Mouse (Mus musculus): ENCODE measurements at regions not wholly inside any gene's neighbourhood (a gene's known extent, or its start where the extent isn't known, plus 50 kb on each side); places are given as distances from the start of the nearest gene placed in this dataset.

DNA sequence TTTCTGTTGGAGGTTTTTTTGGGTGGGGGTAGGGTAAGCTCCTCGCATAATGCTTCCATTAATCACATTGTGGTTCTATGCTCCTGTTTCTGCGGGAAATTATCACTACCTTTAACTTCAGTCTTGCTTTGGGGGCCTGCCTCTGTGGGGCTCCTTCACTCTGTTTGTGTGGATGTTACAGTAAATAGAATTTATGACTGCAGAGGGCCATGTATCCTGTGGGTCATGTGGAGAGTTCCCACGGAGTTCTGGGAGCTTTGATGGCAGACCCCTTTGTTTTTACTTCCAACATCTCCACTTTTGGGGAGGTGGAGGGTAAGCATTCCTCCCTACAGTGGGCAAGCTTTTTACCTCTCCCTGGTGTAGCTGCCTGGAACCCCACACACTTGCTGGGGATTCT is 538.6 kb downstream of the Ptprc start:
- H3K36me3 ChIP-seq (replicated peaks; ENCODE audit: low read length) = no peaks in the 10 kb centered on the region
- no peaks in the 10 kb centered on the region for H3K4me1 ChIP-seq
- TF ChIP-seq GATA1 (IDR thresholded peaks at IDR 0.05; ENCODE audit: borderline replicate concordance, low read length) (no peak), FLI1 (IDR thresholded peaks at IDR 0.05; ENCODE audit: low read length) (no peak)
- H3K9me3 ChIP-seq = no peaks in the 10 kb centered on the region
- H3K27me3 ChIP-seq (replicated peaks) = no peaks in the 10 kb centered on the region
- no peak overlapping the region for H3K4me3 ChIP-seq (replicated peaks)

DNA sequence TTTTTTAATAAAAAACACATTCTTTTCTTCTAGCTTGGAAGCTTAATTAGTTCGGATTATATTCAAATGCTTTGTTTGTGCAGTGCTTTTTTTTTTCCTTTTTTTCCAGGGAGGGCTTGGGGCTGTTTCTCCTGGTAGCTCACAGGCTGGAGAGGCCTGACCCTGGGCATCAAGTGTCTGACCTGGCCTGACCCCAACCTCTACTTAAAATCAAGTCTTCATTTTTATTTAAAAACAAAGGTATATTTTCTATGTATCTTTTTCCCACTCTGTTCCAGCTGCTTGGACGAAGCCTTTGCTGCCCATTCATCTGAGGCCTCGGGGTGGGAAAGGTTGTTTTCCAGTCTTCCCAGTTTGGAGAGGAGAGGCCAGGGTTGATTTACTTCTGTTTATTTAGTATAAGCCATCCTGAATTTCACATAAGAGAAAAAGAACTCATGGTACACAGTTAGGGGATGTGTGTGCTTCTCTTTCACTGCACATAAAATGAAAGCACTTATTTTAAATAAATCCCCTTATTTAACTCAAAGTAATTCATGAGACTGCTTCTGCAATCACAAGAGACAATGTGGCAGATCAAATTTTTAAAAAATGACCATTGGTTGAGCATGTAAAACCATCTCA is 539.1 kb downstream of the Ptprc start:
- H3K27me3 ChIP-seq (replicated peaks) = no peaks in the 10 kb centered on the region
- H3K9me3 ChIP-seq = no peaks in the 10 kb centered on the region
- TF ChIP-seq FLI1 (IDR thresholded peaks at IDR 0.05; ENCODE audit: low read length) (no peak), GATA1 (IDR thresholded peaks at IDR 0.05; ENCODE audit: borderline replicate concordance, low read length) (no peak)
- H3K4me1 ChIP-seq = no peaks in the 10 kb centered on the region
- no peaks in the 10 kb centered on the region for H3K36me3 ChIP-seq (replicated peaks; ENCODE audit: low read length)
- no peak overlapping the region for H3K4me3 ChIP-seq (replicated peaks)

DNA sequence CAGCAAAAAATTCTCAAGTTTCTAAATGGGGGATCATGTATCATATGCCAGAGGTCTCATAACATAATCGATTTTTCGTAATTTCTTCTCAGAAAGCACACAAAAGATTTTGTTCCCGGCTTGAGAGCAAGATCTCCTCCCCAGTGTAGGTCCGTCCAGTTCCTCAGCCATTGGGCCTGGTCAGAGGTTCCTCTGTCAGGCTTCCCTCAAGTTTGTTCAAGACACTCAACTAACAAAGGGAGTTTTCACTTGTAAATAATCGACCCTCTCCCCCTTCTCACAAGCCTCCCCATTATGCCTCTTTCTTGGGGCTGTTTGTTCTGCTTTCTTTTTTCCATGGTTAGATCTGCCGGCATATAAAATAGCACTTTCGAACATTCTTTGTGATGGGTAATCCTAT is 539.7 kb downstream of the Ptprc start:
- Histone ChIP-seq H3K4me1 (no peaks in the 10 kb centered on the region), H3K9me3 (no peaks in the 10 kb centered on the region), H3K36me3 (replicated peaks; ENCODE audit: low read length) (no peaks in the 10 kb centered on the region), H3K4me3 (replicated peaks) (no peak overlapping the region), H3K27me3 (replicated peaks) (no peaks in the 10 kb centered on the region)
- TF ChIP-seq FLI1 (IDR thresholded peaks at IDR 0.05; ENCODE audit: low read length) (no peak), GATA1 (IDR thresholded peaks at IDR 0.05; ENCODE audit: borderline replicate concordance, low read length) (no peak)

DNA sequence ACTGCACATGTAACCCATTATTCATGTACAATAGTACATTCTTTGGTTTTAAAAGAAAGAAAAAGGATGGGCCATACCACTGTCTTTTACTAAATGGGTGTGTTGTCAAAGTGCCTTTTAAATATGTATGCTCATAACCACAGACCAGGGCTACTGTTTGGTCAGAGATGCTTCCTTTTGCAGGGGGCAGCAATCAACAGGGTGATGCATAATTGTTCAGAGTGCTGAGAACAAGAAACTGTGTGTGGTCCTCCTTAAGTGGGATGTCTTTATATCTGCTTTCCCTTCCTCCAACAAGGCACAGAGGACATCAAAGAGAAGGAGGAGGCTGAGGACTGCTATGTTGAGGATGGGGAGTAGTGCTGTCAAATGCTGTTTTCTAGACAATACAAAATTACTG is 544.0 kb downstream of the Ptprc start:
- H3K9me3 ChIP-seq = no peaks in the 10 kb centered on the region
- TF ChIP-seq GATA1 (IDR thresholded peaks at IDR 0.05; ENCODE audit: borderline replicate concordance, low read length) = no peak
- no peak for TF ChIP-seq FLI1 (IDR thresholded peaks at IDR 0.05; ENCODE audit: low read length)
- no peaks in the 10 kb centered on the region for H3K27me3 ChIP-seq (replicated peaks)
- no peaks in the 10 kb centered on the region for H3K4me1 ChIP-seq
- no peaks in the 10 kb centered on the region for H3K36me3 ChIP-seq (replicated peaks; ENCODE audit: low read length)
- H3K4me3 ChIP-seq (replicated peaks) = no peak overlapping the region

DNA sequence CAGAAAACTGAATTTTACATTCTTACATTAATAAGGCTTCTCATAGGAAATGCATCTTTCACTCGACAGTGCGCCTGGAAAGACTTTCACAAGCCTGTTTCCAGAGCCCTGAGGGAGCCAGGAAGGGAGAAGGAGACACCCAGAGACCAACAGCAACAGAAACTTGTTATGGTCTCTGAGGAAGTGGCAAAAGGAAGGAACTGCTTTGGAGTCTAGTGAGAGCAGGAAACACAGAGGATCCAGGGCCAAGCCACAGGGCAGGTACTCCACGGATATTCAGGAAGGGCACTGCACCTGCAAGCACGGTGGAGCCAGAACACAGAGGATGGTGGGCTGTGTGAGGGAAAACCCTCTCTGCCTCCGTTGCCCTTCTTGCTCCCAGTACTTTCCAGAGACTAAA is 554.8 kb downstream of the Ptprc start:
- Histone ChIP-seq H3K36me3 (replicated peaks; ENCODE audit: low read length) (no peaks in the 10 kb centered on the region), H3K4me3 (replicated peaks) (no peak overlapping the region), H3K27me3 (replicated peaks) (no peaks in the 10 kb centered on the region), H3K9me3 (no peaks in the 10 kb centered on the region), H3K4me1 (no peaks in the 10 kb centered on the region)
- TF ChIP-seq FLI1 (IDR thresholded peaks at IDR 0.05; ENCODE audit: low read length) (no peak), GATA1 (IDR thresholded peaks at IDR 0.05; ENCODE audit: borderline replicate concordance, low read length) (no peak)

DNA sequence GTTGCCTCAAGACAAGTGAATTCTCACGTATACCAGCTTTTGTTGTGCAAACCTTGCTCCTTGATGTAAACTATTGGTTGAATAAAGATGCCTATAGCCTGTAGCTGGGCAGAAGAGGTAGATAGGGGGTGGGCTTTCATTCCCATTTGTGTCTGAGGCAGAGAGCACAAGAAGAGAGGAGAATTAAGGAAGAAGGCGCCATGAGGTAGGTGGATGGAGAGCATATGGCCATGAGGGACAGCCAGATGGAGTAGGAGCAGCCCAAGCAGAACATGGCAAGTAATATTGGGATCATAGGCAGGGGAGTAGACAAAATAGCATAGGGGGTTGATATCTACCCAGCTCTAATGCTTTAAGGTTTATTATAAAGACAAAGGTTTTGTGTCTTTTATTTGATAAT is 557.3 kb downstream of the Ptprc start:
- Histone ChIP-seq H3K9me3 (no peaks in the 10 kb centered on the region), H3K36me3 (replicated peaks; ENCODE audit: low read length) (no peaks in the 10 kb centered on the region), H3K4me3 (replicated peaks) (no peak overlapping the region), H3K4me1 (no peaks in the 10 kb centered on the region), H3K27me3 (replicated peaks) (no peaks in the 10 kb centered on the region)
- no peak for TF ChIP-seq GATA1 (IDR thresholded peaks at IDR 0.05; ENCODE audit: borderline replicate concordance, low read length)
- TF ChIP-seq FLI1 (IDR thresholded peaks at IDR 0.05; ENCODE audit: low read length) = no peak

DNA sequence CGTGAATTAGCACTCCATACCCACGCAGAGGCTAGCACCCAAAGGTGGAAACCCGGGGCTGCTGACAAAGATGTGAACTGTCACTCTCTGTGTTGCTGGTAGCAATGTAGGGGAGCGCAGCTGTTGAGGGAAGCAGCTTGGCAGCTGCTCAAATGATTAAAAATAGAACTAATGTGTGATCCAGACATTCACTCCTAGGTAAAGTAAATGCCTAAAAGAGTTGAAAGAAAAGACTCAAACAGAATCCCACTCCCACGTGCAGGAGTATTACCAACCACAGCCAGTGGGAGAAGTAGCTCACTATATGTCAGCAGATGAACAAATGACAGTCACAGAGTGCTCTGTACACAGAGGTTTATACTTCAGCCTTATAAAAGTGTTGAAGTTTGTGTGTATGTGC is 558.0 kb downstream of the Ptprc start:
- no peak for TF ChIP-seq GATA1 (IDR thresholded peaks at IDR 0.05; ENCODE audit: borderline replicate concordance, low read length)
- TF ChIP-seq FLI1 (IDR thresholded peaks at IDR 0.05; ENCODE audit: low read length) = no peak
- Histone ChIP-seq H3K4me1 (no peaks in the 10 kb centered on the region), H3K4me3 (replicated peaks) (no peak overlapping the region), H3K9me3 (no peaks in the 10 kb centered on the region), H3K27me3 (replicated peaks) (no peaks in the 10 kb centered on the region), H3K36me3 (replicated peaks; ENCODE audit: low read length) (no peaks in the 10 kb centered on the region)

DNA sequence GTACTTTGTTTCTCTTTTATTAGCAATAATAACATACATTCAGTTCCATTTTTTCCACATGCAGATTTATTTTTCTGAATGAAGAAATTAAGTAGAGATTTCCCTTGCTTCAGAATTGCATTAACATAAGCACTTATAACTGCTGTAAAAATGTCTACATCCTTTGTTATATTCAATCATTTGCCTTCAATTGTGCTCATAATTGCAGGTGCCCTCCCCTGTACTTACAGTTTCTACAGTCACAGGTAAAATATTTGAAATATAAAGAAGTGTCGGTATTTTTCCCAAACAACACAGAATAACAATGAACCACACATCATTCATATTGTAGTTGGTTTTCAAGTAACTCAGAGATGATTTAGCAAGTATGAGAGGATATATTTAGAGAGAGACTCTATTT is 568.8 kb downstream of the Ptprc start:
- no peaks in the 10 kb centered on the region for H3K9me3 ChIP-seq
- no peaks in the 10 kb centered on the region for H3K4me1 ChIP-seq
- no peaks in the 10 kb centered on the region for H3K27me3 ChIP-seq (replicated peaks)
- H3K4me3 ChIP-seq (replicated peaks) = no peak overlapping the region
- no peaks in the 10 kb centered on the region for H3K36me3 ChIP-seq (replicated peaks; ENCODE audit: low read length)
- TF ChIP-seq FLI1 (IDR thresholded peaks at IDR 0.05; ENCODE audit: low read length) = no peak
- no peak for TF ChIP-seq GATA1 (IDR thresholded peaks at IDR 0.05; ENCODE audit: borderline replicate concordance, low read length)

DNA sequence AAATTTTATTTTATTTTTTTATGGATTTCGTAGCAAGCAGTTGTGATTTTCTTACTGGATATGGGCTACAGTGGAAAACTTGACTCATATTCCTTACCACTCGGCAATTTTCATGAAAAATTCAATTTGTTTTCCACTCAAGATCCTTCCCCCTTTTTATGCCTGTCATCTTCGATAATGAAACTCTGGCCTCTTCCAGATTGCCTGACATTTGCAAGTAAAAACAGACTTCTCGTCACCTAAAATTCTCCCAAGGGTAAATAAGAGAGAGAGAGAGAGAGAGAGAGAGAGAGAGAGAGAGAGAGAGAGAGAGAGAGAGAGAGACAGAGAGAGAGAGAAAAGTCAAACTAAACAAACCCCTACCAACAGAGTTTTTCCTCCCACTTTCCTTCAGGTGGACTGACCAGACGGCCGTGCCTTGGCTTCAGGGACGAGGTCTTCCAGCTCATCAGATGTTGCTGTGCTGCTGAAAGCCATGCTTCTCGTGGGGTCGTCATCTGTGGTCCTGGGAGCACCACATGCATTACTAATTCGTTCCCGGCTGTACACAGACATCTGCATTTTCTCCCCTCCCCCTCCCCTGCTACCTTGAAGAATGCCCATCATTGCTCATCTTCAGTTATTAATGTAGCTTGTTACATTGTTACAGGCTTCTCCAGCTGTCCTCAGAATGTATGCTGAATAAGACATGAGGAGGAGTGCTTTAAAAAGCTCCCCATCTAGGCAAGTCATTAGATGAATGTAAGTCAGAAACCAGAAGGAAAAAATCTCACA is 569.4 kb downstream of the Ptprc start:
- H3K36me3 ChIP-seq (replicated peaks; ENCODE audit: low read length) = no peaks in the 10 kb centered on the region
- H3K4me1 ChIP-seq = no peaks in the 10 kb centered on the region
- H3K4me3 ChIP-seq (replicated peaks) = no peak overlapping the region
- TF ChIP-seq FLI1 (IDR thresholded peaks at IDR 0.05; ENCODE audit: low read length) = no peak
- no peak for TF ChIP-seq GATA1 (IDR thresholded peaks at IDR 0.05; ENCODE audit: borderline replicate concordance, low read length)
- H3K27me3 ChIP-seq (replicated peaks) = no peaks in the 10 kb centered on the region
- H3K9me3 ChIP-seq = no peaks in the 10 kb centered on the region

DNA sequence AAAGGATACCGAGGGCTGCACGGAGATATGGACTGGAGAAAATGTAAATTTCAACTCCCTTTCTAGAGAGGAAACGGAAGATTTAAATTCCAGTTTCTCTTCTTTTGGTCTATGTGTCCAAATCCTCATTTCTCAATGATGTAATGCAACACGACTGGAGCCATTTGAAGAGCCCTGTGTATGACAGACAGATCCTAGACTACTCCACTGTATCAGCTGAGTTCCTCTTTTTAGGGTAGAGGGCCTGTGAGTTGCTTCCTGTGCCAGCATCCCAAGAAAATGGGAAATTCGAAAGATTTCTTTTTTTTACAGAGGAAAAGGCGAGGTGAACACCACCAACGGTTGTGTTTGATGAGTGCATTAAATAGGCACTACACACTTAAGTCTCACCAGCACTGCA is 581.8 kb downstream of the Ptprc start:
- no peaks in the 10 kb centered on the region for H3K27me3 ChIP-seq (replicated peaks)
- no peaks in the 10 kb centered on the region for H3K36me3 ChIP-seq (replicated peaks; ENCODE audit: low read length)
- no peak overlapping the region for H3K4me3 ChIP-seq (replicated peaks)
- H3K4me1 ChIP-seq = no peaks in the 10 kb centered on the region
- no peak for TF ChIP-seq FLI1 (IDR thresholded peaks at IDR 0.05; ENCODE audit: low read length)
- no peak for TF ChIP-seq GATA1 (IDR thresholded peaks at IDR 0.05; ENCODE audit: borderline replicate concordance, low read length)
- no peaks in the 10 kb centered on the region for H3K9me3 ChIP-seq
